Mouse (Mus musculus) heart, adult 10 weeks (tissue): ENCODE data around the gene Amer2. TPM values are rescaled to one million over a fixed set of nuclear protein-coding genes. Genes with fewer than 3 reads are reported as not detected.

Experiments used
- polyA plus RNA-seq: library from polyadenylated mRNA; stranded (reverse); fragments of 350-450 nt; fragmentation: Illumina TruSeq; extraction: RNeasy Lipid Tissue Mini Kit (QIAGEN cat#74804); gene quantifications from one replicate; pipeline ENCODE4 v1.2.3, GENCODE M21; 2014; ENCODE audit warnings: low read depth, low replicate concordance

Gene Amer2
- polyA plus RNA-seq = not detected

GRCm38 (mm10) chr14:60372821-60373309, at the start of gene Amer2:
Amer2 (plus strand) TSS chr14:60373259.

Other genes starting within 250 kb of the Amer2 start
- gene Atp8a2, start 176.1 kb upstream of the Amer2 start, polyA plus RNA-seq = 3.1 TPM
- gene Nupl1, start 121.8 kb upstream of the Amer2 start, polyA plus RNA-seq = not detected
- gene Gm49336, start 121.8 kb upstream of the Amer2 start, polyA plus RNA-seq = 22.9 TPM
- 32.5 TPM for gene Mtmr6, start 108.0 kb upstream of the Amer2 start, polyA plus RNA-seq